Comparison of ENCODE assay signal across 9 mouse cellular contexts in genomic region chr10:58255954-58256353, GRCm38 (mm10). TPM values are rescaled to one million over a fixed set of nuclear protein-coding genes. Genes with fewer than 3 reads are reported as not detected.
A peak's percentile ranks its signal among the peaks of the same experiment; 100 is the strongest.
DNase-seq lines count a peak whose midpoint lies in the region; ATAC-seq and TF ChIP-seq lines count a peak whose summit lies in the region.
"Had no signal": no experiment of that assay in that cellular context is flagged by ENCODE, and none has a peak within 500 bp of the region (broad histone marks: within the 10 kb centered on the region; RNA-seq: fewer than 3 reads in every experiment).

No protein-coding gene starts in this region.

- peak overlapping the region; percentile 59 for H3K4me2 ChIP-seq in forebrain, embryonic 13.5 days
- peak overlapping the region; percentile 54 for H3K4me2 ChIP-seq in limb, embryonic 14.5 days (replicated peaks; ENCODE audit: low read depth, low read length, severe bottlenecking)
- H3K4me2 ChIP-seq in neural tube, embryonic 13.5 days = peak overlapping the region; percentile 64

- no peaks in the 10 kb centered on the region for H3K27me3 ChIP-seq in forebrain, embryonic 13.5 days
- H3K27me3 ChIP-seq in limb, embryonic 14.5 days (ENCODE audit: control insufficient read depth, insufficient read depth, low read length) = no peaks in the 10 kb centered on the region
- H3K27me3 ChIP-seq in neural tube, embryonic 13.5 days = no peaks in the 10 kb centered on the region

- DNase-seq in thymus, postnatal 0 days (ENCODE audit: low spot score) = peak; percentile 7
- DNase-seq in thymus, postnatal 25 days = no peak
- no peak for DNase-seq in limb, embryonic 14.5 days (ENCODE audit: low spot score)
- DNase-seq in urinary bladder, postnatal 4 days (ENCODE audit: low spot score in 2 of 2) = no peak
- no peak for DNase-seq in frontal cortex, adult 2 months (ENCODE audit: extremely low spot score in 1 of 2, low spot score in 1 of 2)

- no peak for ATAC-seq in forebrain, embryonic 13.5 days
- ATAC-seq in limb, embryonic 14.5 days (ENCODE audit: low FRiP score, low read depth) = no peak
- no peak for ATAC-seq in neural tube, embryonic 13.5 days (ENCODE audit: low read depth)
- no peak for ATAC-seq in granulocyte monocyte progenitor cell, adult 5-6 weeks (replicated peaks; ENCODE audit: poor library complexity, severe bottlenecking)

- WGBS in forebrain, embryonic 13.5 days = 8% methylated on average over 4 of the region's 4 CpGs
- 2% methylated on average over 4 of the region's 4 CpGs for WGBS in limb, embryonic 14.5 days
- 14% methylated on average over 4 of the region's 4 CpGs for WGBS in neural tube, embryonic 13.5 days

- H3K27ac ChIP-seq in forebrain, embryonic 13.5 days = no peak overlapping the region
- H3K27ac ChIP-seq in limb, embryonic 14.5 days (replicated peaks; ENCODE audit: low read depth, low read length) = peak overlapping the region; percentile 63; the same call in 1 of the 2 replicates
- no peak overlapping the region for H3K27ac ChIP-seq in neural tube, embryonic 13.5 days (replicated peaks)

- no peaks in the 10 kb centered on the region for H3K9me3 ChIP-seq in forebrain, embryonic 13.5 days (replicated peaks)
- no peaks in the 10 kb centered on the region for H3K9me3 ChIP-seq in limb, embryonic 14.5 days (ENCODE audit: control insufficient read depth, low read length)
- no peaks in the 10 kb centered on the region for H3K9me3 ChIP-seq in neural tube, embryonic 13.5 days

- no peak for TF ChIP-seq POLR2A in limb, embryonic 14.5 days (IDR thresholded peaks at IDR 0.05; ENCODE audit: borderline replicate concordance, extremely low read depth, insufficient read depth, insufficient read length)

- H3K4me3 ChIP-seq in forebrain, embryonic 13.5 days = peak overlapping the region; percentile 71
- peak overlapping the region; percentile 79 for H3K4me3 ChIP-seq in limb, embryonic 14.5 days (replicated peaks; ENCODE audit: low read length)
- peak overlapping the region; percentile 86 for H3K4me3 ChIP-seq in neural tube, embryonic 13.5 days

- peaks cover 16% of the 10 kb centered on the region for H3K4me1 ChIP-seq in forebrain, embryonic 13.5 days
- H3K4me1 ChIP-seq in limb, embryonic 14.5 days (ENCODE audit: control insufficient read depth, insufficient read depth, low read length) = peaks cover 12% of the 10 kb centered on the region; the same call in 1 of the 2 replicates
- H3K4me1 ChIP-seq in neural tube, embryonic 13.5 days (replicated peaks) = peaks cover 15% of the 10 kb centered on the region

- peak overlapping the region; percentile 76 for H3K9ac ChIP-seq in forebrain, embryonic 13.5 days
- peak overlapping the region; percentile 75 for H3K9ac ChIP-seq in limb, embryonic 14.5 days (ENCODE audit: low read depth, low read length, severe bottlenecking)
- peak overlapping the region; percentile 81 for H3K9ac ChIP-seq in neural tube, embryonic 13.5 days

- peaks cover 16% of the 10 kb centered on the region for H3K36me3 ChIP-seq in forebrain, embryonic 13.5 days (ENCODE audit: poor library complexity, severe bottlenecking)
- H3K36me3 ChIP-seq in limb, embryonic 14.5 days (ENCODE audit: control insufficient read depth, insufficient read depth, low read length) = peaks cover 31% of the 10 kb centered on the region
- H3K36me3 ChIP-seq in neural tube, embryonic 13.5 days = peaks cover 30% of the 10 kb centered on the region

RNA-seq across cellular contexts. Expression of gene Gcc2, which starts 0.7 kb away (rescaled TPM):
- polyA plus RNA-seq in thymus, postnatal 0 days (2015; fragmentation: Nextera tagmentation; extraction: Ambion mirVana) = 67.6 and 70.5 TPM in 2 replicates
- polyA plus RNA-seq in forebrain, embryonic 13.5 days (2015; fragmentation: Nextera tagmentation; extraction: Ambion mirVana) = 73.0 and 86.7 TPM in 2 replicates
- polyA plus RNA-seq in limb, embryonic 14.5 days (2012; rRNA removed) = 24.9 and 29.3 TPM in 2 replicates
- 42.5 and 51.0 TPM in 2 replicates for polyA plus RNA-seq in limb, embryonic 14.5 days (2014; fragmentation: Nextera tagmentation; extraction: Ambion mirVana)
- 85.1 and 85.3 TPM in 2 replicates for polyA plus RNA-seq in neural tube, embryonic 13.5 days (2015; fragmentation: Nextera tagmentation; extraction: Ambion mirVana)
- 60.3 and 61.4 TPM in 2 replicates for polyA plus RNA-seq in frontal cortex, adult 2 months (2012; rRNA removed)
- 34.0 and 49.8 TPM in 2 replicates for total RNA-seq in granulocyte monocyte progenitor cell, adult 5-6 weeks (2014; fragmentation: Nextera tagmentation)
- total RNA-seq in granulocyte monocyte progenitor cell, adult 5-6 weeks (2017) = 37.0 and 44.1 TPM in 2 replicates

RNA-seq across cellular contexts. Expression of gene Gm4981, which starts 19.5 kb away (rescaled TPM):
- polyA plus RNA-seq in thymus, postnatal 0 days (2015; fragmentation: Nextera tagmentation; extraction: Ambion mirVana) = not detected in 2 replicates
- not detected in 2 replicates for polyA plus RNA-seq in forebrain, embryonic 13.5 days (2015; fragmentation: Nextera tagmentation; extraction: Ambion mirVana)
- not detected in 2 replicates for polyA plus RNA-seq in limb, embryonic 14.5 days (2012; rRNA removed)
- not detected in 2 replicates for polyA plus RNA-seq in limb, embryonic 14.5 days (2014; fragmentation: Nextera tagmentation; extraction: Ambion mirVana)
- polyA plus RNA-seq in neural tube, embryonic 13.5 days (2015; fragmentation: Nextera tagmentation; extraction: Ambion mirVana) = not detected in 2 replicates
- 0.12 and 0.15 TPM in 2 replicates for polyA plus RNA-seq in frontal cortex, adult 2 months (2012; rRNA removed)
- not detected in 2 replicates for total RNA-seq in granulocyte monocyte progenitor cell, adult 5-6 weeks (2014; fragmentation: Nextera tagmentation)
- total RNA-seq in granulocyte monocyte progenitor cell, adult 5-6 weeks (2017) = not detected in 2 replicates
- polyA plus RNA-seq: gonadal fat pad, adult 2 months had no signal

RNA-seq across cellular contexts. Expression of gene Duxf3, which starts 23.5 kb away (rescaled TPM):
- not detected in 2 replicates for polyA plus RNA-seq in thymus, postnatal 0 days (2015; fragmentation: Nextera tagmentation; extraction: Ambion mirVana)
- polyA plus RNA-seq in forebrain, embryonic 13.5 days (2015; fragmentation: Nextera tagmentation; extraction: Ambion mirVana) = not detected in 2 replicates
- not detected in 2 replicates for polyA plus RNA-seq in limb, embryonic 14.5 days (2012; rRNA removed)
- polyA plus RNA-seq in limb, embryonic 14.5 days (2014; fragmentation: Nextera tagmentation; extraction: Ambion mirVana) = not detected in 2 replicates
- polyA plus RNA-seq in neural tube, embryonic 13.5 days (2015; fragmentation: Nextera tagmentation; extraction: Ambion mirVana) = not detected in 2 replicates
- polyA plus RNA-seq in frontal cortex, adult 2 months (2012; rRNA removed) = 0.10 TPM in 1 of 2 replicates, not detected in the other
- total RNA-seq in granulocyte monocyte progenitor cell, adult 5-6 weeks (2014; fragmentation: Nextera tagmentation) = not detected in 2 replicates
- total RNA-seq in granulocyte monocyte progenitor cell, adult 5-6 weeks (2017) = not detected in 2 replicates
- polyA plus RNA-seq: gonadal fat pad, adult 2 months had no signal

RNA-seq across cellular contexts. Expression of gene AW822073, which starts 31.2 kb away (rescaled TPM):
- not detected in 2 replicates for polyA plus RNA-seq in thymus, postnatal 0 days (2015; fragmentation: Nextera tagmentation; extraction: Ambion mirVana)
- polyA plus RNA-seq in forebrain, embryonic 13.5 days (2015; fragmentation: Nextera tagmentation; extraction: Ambion mirVana) = not detected in 2 replicates
- not detected in 2 replicates for polyA plus RNA-seq in limb, embryonic 14.5 days (2012; rRNA removed)
- not detected in 2 replicates for polyA plus RNA-seq in limb, embryonic 14.5 days (2014; fragmentation: Nextera tagmentation; extraction: Ambion mirVana)
- polyA plus RNA-seq in neural tube, embryonic 13.5 days (2015; fragmentation: Nextera tagmentation; extraction: Ambion mirVana) = not detected in 2 replicates
- 0.06 TPM in 1 of 2 replicates, not detected in the other for polyA plus RNA-seq in frontal cortex, adult 2 months (2012; rRNA removed)
- 1.8 TPM in 1 of 2 replicates, not detected in the other for total RNA-seq in granulocyte monocyte progenitor cell, adult 5-6 weeks (2014; fragmentation: Nextera tagmentation)
- total RNA-seq in granulocyte monocyte progenitor cell, adult 5-6 weeks (2017) = not detected in 2 replicates
- polyA plus RNA-seq: gonadal fat pad, adult 2 months had no signal
